Mouse (Mus musculus): ENCODE results near the gene Prmt1. TPM values are rescaled to one million over a fixed set of nuclear protein-coding genes. Genes with fewer than 3 reads are reported as not detected.
"Not testable (repeated sequence)": the region's sequence is repeated elsewhere in the genome, so short reads cannot be mapped to it uniquely, and the experiment has no call there.

Prmt1 gene
- 100 to 1,000 TPM; 380 to 390 TPM for total RNA-seq (2021)
- long read RNA-seq, experiment 1, transcript Prmt1-202 (11 exons, 1,508 nt): minor isoform, 10 of 69 reads
- long read RNA-seq, experiment 1, transcript Prmt1-203 (10 exons, 2,147 nt): major isoform, 38 of 69 reads
- long read RNA-seq, experiment 1, partial matches to known transcripts: 8 of 69 reads
- long read RNA-seq, experiment 1, other reads (novel, unspliced or antisense): 13 of 69 reads
- long read RNA-seq, experiment 2, transcript Prmt1-202 (11 exons, 1,508 nt): minor isoform, 27 of 285 reads
- long read RNA-seq, experiment 2, transcript Prmt1-203 (10 exons, 2,147 nt): major isoform, 194 of 285 reads
- long read RNA-seq, experiment 2, partial matches to known transcripts: 13 of 285 reads
- long read RNA-seq, experiment 2, other reads (novel, unspliced or antisense): 51 of 285 reads

DNA sequence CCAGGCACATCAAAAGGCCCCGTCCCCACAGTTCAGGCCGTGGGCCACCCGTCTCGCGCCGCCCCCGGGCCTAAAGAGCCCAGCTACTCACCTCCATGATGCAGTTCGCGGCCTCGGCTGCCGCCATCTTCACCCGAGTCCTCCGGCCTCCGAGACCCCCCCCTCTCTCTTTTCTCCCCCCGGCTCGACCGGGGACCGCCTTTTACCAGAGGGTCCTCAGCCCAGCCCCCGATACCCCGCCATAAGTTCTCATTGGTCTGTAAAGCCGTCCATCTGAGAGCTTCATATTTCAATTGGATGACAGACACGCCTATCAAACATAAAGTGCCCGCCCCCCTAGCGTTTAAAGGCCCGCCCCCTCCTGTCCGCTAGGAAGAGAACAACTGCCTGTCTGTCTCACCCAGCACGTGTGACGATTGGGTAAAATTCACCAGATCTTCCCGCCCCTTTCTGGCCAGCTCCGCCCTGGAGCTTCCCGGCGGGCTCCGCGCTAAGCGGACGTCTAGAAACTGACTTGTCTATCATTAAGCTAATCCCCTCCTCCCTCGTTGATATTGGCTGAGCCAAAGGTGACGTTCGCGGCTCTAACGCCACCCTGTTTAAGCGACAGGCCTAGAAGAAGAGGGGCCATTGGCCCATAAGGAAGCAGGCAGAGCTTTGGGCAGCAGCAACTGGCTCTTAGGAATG is at the start of gene Prmt1:
TSS of gene Prmt1 (minus strand) at position 377 of the 687 bp plus-strand sequence.
- peak; percentile 77 to 92 for DNase-seq (ENCODE audit: low spot score in 2 of 2)

DNA sequence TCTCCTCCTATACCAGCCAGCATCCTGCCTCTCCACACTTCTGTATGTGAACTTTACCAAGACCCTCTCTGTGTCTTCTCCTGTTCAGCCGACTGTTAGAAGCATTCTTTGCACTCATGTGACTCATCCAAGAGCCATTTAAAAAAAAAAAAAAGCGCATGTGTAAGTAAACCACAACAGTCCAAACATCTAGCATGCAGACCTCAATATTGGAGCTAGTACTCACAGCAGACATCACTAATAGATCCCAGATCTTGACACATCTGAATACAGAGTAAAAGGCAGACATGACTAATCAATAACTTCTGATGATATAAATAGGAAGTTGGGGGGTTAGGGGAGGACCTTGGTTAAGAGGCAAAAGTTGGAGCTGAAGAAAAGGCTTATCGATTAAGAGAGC is 49.3 kb upstream of the Prmt1 start:
- DNase-seq (ENCODE audit: low spot score in 2 of 2): no peak

- no peak for DNase-seq (ENCODE audit: low spot score in 2 of 2)
These were observed 47.5 kb upstream of the Prmt1 start for GRCm38 (mm10) chr7:45033722-45034359.

- DNase-seq (ENCODE audit: low spot score in 2 of 2): no peak
These were observed 44.5 kb upstream of the Prmt1 start for GRCm38 (mm10) chr7:45030857-45031256.

GRCm38 (mm10) chr7:45029995-45030394 is 43.6 kb upstream of the Prmt1 start:
- no peak for DNase-seq (ENCODE audit: low spot score in 2 of 2)

- DNase-seq (ENCODE audit: low spot score in 2 of 2): no peak
These were observed 42.0 kb upstream of the Prmt1 start for GRCm38 (mm10) chr7:45028351-45028750.

DNA sequence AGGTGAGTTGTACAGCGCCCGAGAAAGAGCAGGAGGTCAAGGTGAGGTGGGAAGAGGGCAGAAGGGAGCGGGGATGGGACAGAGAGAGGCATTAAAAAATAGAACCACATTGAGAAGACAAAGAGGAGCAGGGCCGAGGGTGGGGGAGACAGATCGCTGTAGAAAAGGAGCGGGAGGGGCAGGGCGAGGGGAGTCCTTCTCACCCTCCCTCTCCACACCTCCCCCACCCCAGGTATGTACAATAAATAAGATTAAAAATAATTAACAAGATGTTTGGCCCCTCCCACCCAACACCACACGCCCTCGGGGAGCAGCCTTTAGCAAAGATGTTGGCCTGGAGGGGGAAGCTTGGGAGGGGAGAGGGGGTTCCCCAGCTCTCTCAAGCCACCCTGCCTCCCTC is 41.4 kb upstream of the Prmt1 start:
- no peak for DNase-seq (ENCODE audit: low spot score in 2 of 2)

DNA sequence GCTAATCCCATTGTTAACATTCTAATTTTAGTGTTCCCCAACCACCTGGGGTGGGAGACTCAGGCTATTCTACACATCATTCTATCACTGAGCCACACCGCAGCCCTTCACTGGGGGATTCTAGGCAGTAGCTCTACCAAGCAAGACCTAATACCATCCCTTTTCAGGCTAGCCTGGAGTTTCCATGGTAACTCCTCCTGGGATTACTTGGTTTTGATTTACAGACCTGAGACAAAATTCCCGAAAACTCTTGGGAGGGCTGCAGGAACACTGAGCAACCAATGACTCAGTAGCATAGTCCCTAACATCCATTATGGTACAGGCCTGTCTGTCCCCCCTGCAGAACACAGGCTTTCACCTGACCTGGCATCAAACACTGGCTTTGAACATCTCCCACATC is 39.9 kb upstream of the Prmt1 start:
- DNase-seq (ENCODE audit: low spot score in 2 of 2): no peak

- no peak for DNase-seq (ENCODE audit: low spot score in 2 of 2)
These were observed 39.3 kb upstream of the Prmt1 start for GRCm38 (mm10) chr7:45025601-45026220.

DNA sequence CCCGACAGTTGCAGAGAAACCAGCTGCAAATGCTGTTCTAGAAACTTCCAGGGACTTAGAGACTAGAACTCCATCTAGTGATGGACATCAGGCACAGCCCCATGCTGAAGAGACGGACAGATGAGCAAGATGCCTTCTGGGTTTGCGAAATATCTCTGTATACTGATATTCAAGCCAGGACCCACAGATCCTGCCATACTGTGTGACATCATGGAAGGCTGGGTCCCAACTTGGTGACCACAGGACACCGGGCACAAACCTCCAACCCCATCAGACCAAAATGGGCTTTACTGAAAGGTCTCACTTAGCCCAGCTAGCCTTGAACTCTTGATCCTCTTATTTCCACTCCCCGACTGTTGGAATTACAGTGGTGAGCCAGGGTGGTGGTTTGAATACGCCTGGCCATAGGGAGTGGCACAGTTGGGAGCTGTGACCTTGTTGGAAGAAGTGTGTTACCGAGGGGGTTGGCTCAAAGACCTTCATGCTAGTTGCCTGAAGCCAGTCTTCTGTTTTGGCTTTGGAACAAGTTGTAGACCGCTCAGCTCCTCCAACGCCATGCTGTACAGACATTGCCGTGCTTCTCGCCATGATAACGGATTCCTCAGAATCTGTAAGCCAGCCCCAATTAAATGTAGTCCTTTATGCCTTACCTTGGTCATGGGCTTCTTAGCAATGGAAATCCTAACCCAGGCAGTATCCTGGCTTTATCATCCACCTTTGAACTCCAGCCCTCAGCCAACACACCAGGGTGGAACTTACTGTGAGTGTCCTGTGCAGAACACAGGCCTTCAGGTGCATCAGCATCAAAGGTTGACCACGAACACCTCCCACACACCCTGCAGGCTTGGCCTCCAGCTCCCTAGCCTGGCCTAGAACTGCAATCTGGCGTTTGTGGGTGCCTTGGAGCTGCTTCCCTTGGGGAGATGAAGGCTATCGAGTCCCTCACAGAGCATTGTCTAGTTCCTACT is 38.2 kb upstream of the Prmt1 start:
- no peak for DNase-seq (ENCODE audit: low spot score in 2 of 2)

- not testable (repeated sequence) for DNase-seq (ENCODE audit: low spot score in 2 of 2)
These were observed 37.3 kb upstream of the Prmt1 start for GRCm38 (mm10) chr7:45023711-45024110.

GRCm38 (mm10) chr7:45020225-45020624 is 33.9 kb upstream of the Prmt1 start:
- no peak for DNase-seq (ENCODE audit: low spot score in 2 of 2)

DNA sequence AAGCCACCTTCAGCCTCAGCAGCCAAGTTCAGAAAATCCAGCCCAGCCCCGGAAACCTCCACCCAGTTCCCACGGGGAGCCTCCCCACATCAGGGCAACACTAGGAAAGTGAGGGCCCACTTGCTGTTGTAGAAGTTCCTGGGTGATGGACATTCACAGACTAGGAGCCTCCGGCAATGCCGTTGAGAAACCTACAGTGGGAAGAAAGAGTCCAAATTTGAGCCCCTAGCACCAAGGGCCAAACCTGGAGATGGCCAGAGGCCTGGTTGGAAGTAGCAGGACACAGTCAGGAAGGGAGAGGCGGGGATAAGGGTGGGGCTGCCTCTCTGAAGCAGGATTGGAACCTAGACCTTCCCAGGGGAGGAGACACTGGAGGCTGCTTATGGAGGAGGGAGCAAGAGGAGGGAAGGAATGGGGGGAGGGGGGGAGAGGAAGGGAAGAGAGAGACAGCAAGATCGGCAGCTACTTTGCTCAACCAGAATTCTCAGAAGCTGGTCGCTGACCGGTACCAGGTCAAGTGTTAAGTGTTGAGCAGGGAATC is 32.7 kb upstream of the Prmt1 start:
- no peak for DNase-seq (ENCODE audit: low spot score in 2 of 2)

DNA sequence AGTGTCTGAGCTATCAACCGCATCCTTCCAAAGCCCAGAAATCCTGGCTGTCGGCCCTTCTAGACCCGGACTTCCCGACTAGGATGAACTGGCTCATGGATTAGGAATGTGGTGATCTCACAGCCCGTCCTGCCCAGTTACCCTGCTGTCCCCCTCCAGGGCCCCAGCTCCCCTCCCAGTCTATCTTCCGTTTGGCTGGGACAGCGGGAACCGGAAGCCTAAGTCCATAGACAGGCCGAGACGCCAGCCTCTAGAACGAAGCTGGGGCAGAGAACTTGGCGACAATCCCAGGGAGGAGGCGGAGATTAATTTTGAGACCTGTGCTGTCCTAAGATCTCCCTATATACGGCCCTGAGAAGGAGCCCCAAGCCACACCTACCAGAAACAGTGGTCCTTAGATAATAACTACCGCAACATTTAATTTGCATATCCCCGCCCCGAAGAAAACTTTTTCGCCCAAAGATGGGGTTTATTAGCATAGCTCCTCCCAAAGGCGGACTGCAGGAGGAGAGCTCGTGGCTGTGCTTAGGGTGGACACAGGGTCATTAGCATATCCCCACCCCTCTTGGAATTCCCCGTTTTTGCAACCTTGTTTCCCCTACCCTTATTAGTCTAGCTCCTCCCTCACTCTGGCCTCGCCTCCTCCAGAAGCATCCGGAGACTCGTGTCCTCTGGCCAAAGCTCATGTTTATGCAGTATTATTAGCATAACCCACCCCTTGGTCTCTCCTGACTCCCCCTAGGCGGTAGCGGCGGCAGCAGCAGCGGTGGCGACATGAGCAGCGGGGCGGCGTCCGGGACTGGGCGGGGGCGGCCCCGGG is 31.1 kb upstream of the Prmt1 start, which contains the start of gene Rras:
TSS of gene Rras (plus strand) at position 720 of the 820 bp plus-strand sequence.
- DNase-seq (ENCODE audit: low spot score in 2 of 2): peak; percentile 59 to 80

GRCm38 (mm10) chr7:45016761-45017160 is 30.4 kb upstream of the Prmt1 start:
- no peak for DNase-seq (ENCODE audit: low spot score in 2 of 2)

DNA sequence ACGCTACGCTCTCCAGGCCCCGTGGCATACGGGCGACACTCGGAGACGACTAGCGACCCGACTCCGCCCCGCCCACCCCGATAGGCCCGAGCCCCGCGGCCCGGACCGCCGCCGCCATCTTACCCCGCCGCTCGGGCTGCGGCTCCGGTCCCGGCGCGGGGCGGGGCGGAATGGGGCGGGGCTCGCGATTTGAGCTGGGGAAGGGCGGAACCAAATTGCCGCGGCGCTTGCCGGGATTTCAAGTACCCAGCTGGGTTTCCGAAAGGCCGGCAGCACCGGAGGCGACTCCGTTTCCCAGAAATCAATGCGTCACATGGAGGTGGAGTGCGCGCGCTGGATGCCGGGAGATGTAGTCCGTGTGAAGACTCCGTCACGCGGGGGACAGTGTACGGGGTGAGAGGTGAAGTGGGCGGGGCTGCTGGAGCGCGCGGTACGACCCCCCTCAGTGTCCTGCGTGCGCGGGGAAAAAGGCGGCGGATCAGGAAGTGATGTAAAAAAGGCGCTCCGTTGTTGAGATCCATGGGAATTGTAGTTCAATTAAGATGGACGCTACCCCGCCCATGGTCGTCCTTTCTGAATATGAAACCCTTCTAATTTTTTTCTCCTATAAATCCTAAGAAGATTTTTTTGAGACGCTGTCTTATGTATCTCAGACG is 29.7 kb upstream of the Prmt1 start, which contains the start of gene Scaf1:
TSS of gene Scaf1 (minus strand) at position 407 of the 656 bp plus-strand sequence.
- DNase-seq (ENCODE audit: low spot score in 2 of 2): peak; percentile 92 to 96

DNA sequence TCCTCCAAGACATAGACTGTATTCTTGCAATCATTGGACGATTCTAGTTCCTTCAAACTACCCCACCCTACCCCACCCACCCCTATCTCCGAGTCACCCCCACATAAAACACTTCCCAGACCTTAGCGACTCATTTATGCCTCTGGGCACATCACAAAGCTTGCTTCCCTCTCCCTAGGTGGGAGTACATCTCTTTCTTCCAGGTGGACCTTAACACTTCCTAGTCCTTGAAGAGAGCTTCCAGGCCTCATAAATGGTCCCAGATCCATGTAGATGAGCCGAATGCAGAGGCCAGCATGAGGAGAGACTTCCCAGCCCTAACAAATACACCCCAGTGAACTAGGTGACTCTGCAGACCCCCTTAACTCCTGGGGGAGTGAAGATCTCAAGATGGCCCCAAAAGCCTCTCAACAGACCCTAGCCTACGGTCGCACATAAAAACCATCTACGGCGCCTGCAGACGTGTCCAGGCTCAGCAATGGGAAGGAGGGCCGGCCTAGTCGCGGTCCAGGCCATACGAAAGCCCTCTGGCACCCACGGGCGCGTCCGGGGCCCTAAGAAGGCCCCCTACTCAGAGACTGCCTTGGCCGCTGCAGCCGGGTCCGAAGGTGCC is 29.1 kb upstream of the Prmt1 start:
- no peak for DNase-seq (ENCODE audit: low spot score in 2 of 2)

DNA sequence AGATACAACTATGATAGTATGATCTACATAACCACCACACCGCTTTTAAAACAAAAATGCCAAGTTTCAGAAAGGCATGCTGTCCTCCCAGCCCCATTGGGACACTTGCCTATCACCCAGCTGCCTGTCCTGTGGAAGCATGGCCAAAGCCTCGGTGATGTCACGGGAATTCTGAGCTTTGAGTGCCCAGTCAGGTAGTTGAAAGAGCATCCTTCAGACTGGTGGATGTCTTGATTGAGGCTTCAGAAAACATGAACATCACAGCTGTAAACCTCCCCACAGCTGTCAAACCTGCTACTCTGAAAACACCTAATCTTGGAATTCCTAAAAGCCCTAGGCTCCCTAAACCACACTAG is 27.7 kb upstream of the Prmt1 start:
- no peak for DNase-seq (ENCODE audit: low spot score in 2 of 2)
